Mouse (Mus musculus) T-helper 17 cell (primary cell): Measurements from ENCODE around the gene Adamts20.

Source experiments
- in situ Hi-C, 2 experiments: fragments of 300-600 bp; cut with MboI, MseI; formaldehyde crosslinking; loops; 1 replicate in 1 of 2; 2 replicates in 1 of 2; pipeline ENCODE4 v1.15.1; 2025; ENCODE audit warnings: high pct_unique_total_duplicates in 2 of 2

Adamts20 gene

GRCm38 (mm10) chr15:94372548-94372947 is 92.7 kb downstream of the Adamts20 start:
- in situ Hi-C loops, result loop anchor here in 1 of 2 experiments (25.0 kb wide), 1 partner anchor 290 kb away; no protein-coding TSS in a partner anchor

GRCm38 (mm10) chr15:94349052-94349451 is 116.2 kb downstream of the Adamts20 start:
- in situ Hi-C loops, result loop anchor here in 1 of 2 experiments (10.0 kb wide), 1 partner anchor 66 kb away; no protein-coding TSS in a partner anchor

GRCm38 (mm10) chr15:94344317-94344716 is 120.9 kb downstream of the Adamts20 start:
- in situ Hi-C loops, result loop anchor here in 1 of 2 experiments (10.0 kb wide), 1 partner anchor 70 kb away; no protein-coding TSS in a partner anchor

- in situ Hi-C loops, result loop anchor here in 1 of 2 experiments (10.0 kb wide), 1 partner anchor 72 kb away; no protein-coding TSS in a partner anchor
These were observed 122.9 kb downstream of the Adamts20 start for GRCm38 (mm10) chr15:94342365-94342764.

- in situ Hi-C loops, result loop anchor here in 1 of 2 experiments (5.0 kb wide), 1 partner anchor 173 kb away; no protein-coding TSS in a partner anchor
These were observed 126.2 kb downstream of the Adamts20 start for GRCm38 (mm10) chr15:94339011-94339410.

- in situ Hi-C loops, result no loop called here
These were observed 130.6 kb downstream of the Adamts20 start for GRCm38 (mm10) chr15:94334586-94334985.

- in situ Hi-C loops, result no loop called here
These were observed 138.6 kb downstream of the Adamts20 start for GRCm38 (mm10) chr15:94326626-94327025.

GRCm38 (mm10) chr15:94325509-94326181 is 139.6 kb downstream of the Adamts20 start:
- in situ Hi-C loops, result no loop called here

GRCm38 (mm10) chr15:94316171-94316570 is 149.0 kb downstream of the Adamts20 start:
- in situ Hi-C loops, result loop anchor here in 1 of 2 experiments (25.0 kb wide), 1 partner anchor 1779 kb away; no protein-coding TSS in a partner anchor

GRCm38 (mm10) chr15:94309689-94310088 is 155.5 kb downstream of the Adamts20 start:
- in situ Hi-C loops, result loop anchor here in 1 of 2 experiments (25.0 kb wide), 1 partner anchor 1772 kb away; no protein-coding TSS in a partner anchor

GRCm38 (mm10) chr15:94307888-94308287 is 157.3 kb downstream of the Adamts20 start:
- in situ Hi-C loops, result loop anchor here in 1 of 2 experiments (25.0 kb wide), 1 partner anchor 1771 kb away; no protein-coding TSS in a partner anchor

GRCm38 (mm10) chr15:94303151-94303550 is 162.1 kb downstream of the Adamts20 start:
- in situ Hi-C loops, result loop anchor here in 1 of 2 experiments (25.0 kb wide), 1 partner anchor 1766 kb away; no protein-coding TSS in a partner anchor

GRCm38 (mm10) chr15:94294084-94294483 is 171.1 kb downstream of the Adamts20 start:
- in situ Hi-C loops, result no loop called here

- in situ Hi-C loops, result no loop called here
These were observed 177.2 kb downstream of the Adamts20 start for GRCm38 (mm10) chr15:94288015-94288414.

GRCm38 (mm10) chr15:94287495-94287894 is 177.7 kb downstream of the Adamts20 start:
- in situ Hi-C loops, result no loop called here

GRCm38 (mm10) chr15:94276418-94276817 is 188.8 kb downstream of the Adamts20 start:
- in situ Hi-C loops, result no loop called here

- in situ Hi-C loops, result loop anchor here (5.0 to 10.0 kb wide), 3 partner anchors 209 to 262 kb away; no protein-coding TSS in a partner anchor
These were observed 199.6 kb downstream of the Adamts20 start for GRCm38 (mm10) chr15:94265630-94266029.

GRCm38 (mm10) chr15:94264497-94264879 is 200.7 kb downstream of the Adamts20 start:
- in situ Hi-C loops, result loop anchor here (10.0 kb wide), 2 partner anchors 210 to 260 kb away; no protein-coding TSS in a partner anchor

GRCm38 (mm10) chr15:94263866-94264496 is 201.2 kb downstream of the Adamts20 start:
- in situ Hi-C loops, result loop anchor here (10.0 kb wide), 2 partner anchors 211 to 261 kb away; no protein-coding TSS in a partner anchor

GRCm38 (mm10) chr15:94263241-94263640 is 202.0 kb downstream of the Adamts20 start:
- in situ Hi-C loops, result loop anchor here (10.0 kb wide), 2 partner anchors 212 to 262 kb away; no protein-coding TSS in a partner anchor

- in situ Hi-C loops, result loop anchor here in 1 of 2 experiments (10.0 kb wide), 1 partner anchor 815 kb away; no protein-coding TSS in a partner anchor
These were observed 205.7 kb downstream of the Adamts20 start for GRCm38 (mm10) chr15:94259497-94259896.

- in situ Hi-C loops, result loop anchor here in 1 of 2 experiments (10.0 kb wide), 1 partner anchor 811 kb away; no protein-coding TSS in a partner anchor
These were observed 209.7 kb downstream of the Adamts20 start for GRCm38 (mm10) chr15:94255538-94255937.
